ENCODE assay signal across 1 mouse cellular context in the genomic region with DNA sequence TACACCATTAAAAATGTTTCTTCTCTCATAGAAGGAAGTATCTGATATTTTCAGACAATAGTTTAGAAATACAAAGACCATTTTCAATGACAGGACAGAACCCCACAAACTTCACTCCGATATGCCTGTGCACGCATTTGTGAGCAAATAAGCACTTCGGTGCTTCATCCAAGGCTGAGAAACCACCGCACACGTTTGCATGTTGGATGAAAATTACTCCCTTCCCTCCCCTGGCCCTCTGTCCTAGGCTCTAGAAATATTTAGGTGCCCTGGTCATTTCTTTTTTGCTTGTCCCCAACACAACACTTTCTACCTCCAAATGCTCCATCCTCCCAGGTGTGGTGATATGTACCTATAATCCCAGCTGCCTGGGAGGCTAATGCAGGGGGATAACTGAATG.
TF ChIP-seq lines count a peak whose summit lies in the region.

No protein-coding gene starts in this region.

TF ChIP-seq in ES-E14, 5 proteins besides CTCF, POLR2A, EP300 and RAD21:
- no peak for TF ChIP-seq ZNF384 (IDR thresholded peaks at IDR 0.05; ENCODE audit: low read depth, low read length)
- no peak for TF ChIP-seq ZC3H11A (IDR thresholded peaks at IDR 0.05; ENCODE audit: borderline replicate concordance, low read depth, low read length)
- no peak for TF ChIP-seq MAFK (IDR thresholded peaks at IDR 0.05; ENCODE audit: insufficient read depth, low read depth, low read length)
- TF ChIP-seq CHD2 (IDR thresholded peaks at IDR 0.05; ENCODE audit: low read depth, low read length), result no peak
- TF ChIP-seq HCFC1 (IDR thresholded peaks at IDR 0.05; ENCODE audit: borderline replicate concordance, insufficient read depth, low read length), result no peak
